Mouse (Mus musculus) hindlimb bud, embryonic 11.5 days (tissue): ENCODE results near the gene Dph3.
"Not testable (repeated sequence)": the region's sequence is repeated elsewhere in the genome, so short reads cannot be mapped to it uniquely, and the experiment has no call there.

ENCODE experiments used
- DNase-seq: peaks from one replicate; pipeline ENCODE4 v3.0.0-alpha.2; 2012; ENCODE audit warnings: low read depth, low spot score; ENCODE audit errors: extremely low spot score

Gene Dph3

DNA sequence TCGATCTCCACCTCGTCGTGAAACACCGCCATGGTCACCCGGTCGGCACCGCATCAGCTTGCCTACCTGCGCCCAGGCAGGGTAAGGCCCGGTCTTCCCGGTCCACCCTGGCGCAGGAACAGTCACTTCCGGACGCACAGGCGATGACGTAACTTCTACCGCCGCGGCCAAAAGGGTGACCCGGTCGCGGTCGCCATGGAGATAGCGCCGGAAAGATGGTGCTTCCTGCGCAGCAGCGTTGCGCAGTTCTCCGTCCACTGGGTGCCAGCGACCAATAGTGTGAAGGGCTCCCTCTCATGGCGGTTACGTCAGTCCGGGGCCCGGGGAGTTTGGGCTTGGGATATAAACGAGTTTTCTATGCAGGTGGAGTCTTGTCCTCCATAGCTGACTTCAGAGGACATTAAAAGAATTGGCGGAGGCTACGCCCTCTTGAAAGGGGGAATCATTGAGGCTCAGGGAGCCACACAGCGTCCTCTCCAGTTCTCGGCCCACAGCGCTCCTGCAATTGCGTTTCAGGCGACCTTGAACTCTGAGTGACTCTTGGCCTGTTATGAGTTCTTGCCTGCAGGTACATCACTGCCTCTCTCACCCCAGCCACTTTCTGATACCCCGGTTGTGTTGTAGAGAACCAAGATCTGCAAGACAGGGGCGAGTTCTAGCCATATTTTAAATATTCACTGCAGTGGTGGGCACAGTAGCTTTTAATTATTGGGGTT is at the start of gene Dph3:
TSS of gene Dph3 (minus strand) at position 244 of the 716 bp plus-strand sequence.
- DNase-seq, result peak; percentile 93

DNA sequence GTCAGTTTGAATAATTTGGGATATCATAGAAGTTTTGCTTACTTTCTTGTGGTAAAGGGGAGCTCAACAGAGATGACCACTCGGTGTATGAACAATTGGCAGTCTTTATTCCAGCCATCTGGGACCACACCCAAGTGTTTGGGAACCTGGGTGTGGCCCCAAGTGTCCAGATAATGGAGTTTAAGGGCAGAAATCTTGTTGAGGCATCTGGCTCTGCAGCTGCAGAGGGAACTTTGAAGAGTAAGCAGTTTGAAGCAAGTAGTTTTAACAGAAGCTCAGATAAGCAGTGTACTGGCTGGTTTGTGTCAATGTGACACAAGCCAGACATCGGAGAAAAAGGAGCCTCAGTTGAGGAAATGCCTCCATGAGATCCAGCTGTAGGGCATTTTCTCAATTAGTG is 48.8 kb upstream of the Dph3 start:
- DNase-seq, result no peak

DNA sequence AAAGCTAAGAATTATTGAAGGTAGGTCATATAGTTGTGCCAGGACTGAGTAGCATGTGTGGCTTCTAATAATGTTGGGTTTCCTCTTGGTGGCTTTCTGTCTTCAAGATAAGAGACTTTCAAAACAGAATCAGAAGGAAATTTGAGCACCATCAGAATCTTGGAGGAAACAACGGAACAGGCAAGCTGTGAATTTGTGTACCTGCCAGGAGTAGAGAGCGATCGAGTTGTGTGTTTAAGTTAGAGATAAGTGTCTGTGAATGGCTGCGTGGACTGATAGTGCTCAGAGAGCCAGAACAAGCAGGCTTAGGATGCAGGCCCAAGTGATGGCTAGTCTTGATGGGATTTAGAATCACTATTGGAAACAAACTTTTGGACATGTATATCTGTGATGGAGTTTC is 46.3 kb upstream of the Dph3 start:
- DNase-seq, result no peak

DNA sequence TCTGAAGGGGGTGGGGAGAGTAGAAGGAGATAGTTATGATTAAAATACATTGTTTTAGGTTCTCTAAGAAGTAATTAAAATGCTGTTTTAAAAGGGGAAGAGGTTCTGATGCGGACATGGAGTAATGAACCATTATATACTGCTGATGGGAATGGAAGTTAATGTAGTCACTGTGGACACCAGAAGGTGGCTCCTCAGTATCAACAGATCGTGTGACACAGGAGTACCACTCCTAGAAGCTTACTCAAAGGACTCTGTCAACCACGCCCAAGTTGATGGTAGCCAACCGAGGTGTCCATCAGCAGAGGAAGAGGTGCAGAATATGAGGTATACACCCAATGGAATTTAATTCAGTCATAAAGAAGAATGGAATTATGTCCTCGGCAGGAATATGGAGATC is 42.9 kb upstream of the Dph3 start:
- DNase-seq, result no peak

DNA sequence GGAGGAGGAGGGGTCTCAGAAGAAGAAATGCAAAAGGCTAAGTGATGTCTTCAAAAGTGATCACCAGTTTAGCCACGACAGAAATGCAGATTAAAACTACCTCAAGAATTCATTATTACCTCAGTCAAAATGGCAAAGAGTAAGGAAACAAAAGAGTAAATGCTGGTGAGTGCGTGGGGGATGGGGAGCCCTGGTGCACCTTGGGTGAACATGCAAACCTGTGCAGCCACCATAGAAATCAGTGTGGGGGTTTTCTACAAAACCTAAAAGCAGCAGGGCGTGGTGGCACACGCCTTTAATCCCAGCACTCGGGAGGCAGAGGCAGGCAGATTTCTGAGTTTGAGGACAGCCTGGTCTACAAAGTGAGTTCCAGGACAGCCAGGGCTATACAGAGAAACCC is 39.7 kb upstream of the Dph3 start:
- not testable (repeated sequence) for DNase-seq

DNA sequence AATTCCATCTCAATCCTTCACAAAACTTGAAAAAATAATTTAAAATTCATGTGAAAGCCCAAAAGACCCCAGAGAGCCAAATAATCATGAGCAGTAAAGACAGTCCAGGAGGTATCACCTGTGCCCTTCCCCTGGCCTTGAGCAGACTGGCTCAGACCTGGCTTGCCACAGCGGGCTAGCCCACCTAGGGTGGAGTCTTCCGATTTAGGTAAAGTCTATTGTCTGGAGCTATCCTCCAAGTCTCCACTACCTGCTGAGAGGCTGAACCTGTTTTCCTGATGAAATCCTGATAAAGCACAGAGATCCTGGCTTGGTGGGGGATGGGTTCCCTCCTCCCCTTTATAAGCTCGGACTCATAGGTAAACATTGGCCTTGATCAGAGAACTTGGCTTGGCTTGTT is 38.7 kb upstream of the Dph3 start:
- DNase-seq, result no peak

DNA sequence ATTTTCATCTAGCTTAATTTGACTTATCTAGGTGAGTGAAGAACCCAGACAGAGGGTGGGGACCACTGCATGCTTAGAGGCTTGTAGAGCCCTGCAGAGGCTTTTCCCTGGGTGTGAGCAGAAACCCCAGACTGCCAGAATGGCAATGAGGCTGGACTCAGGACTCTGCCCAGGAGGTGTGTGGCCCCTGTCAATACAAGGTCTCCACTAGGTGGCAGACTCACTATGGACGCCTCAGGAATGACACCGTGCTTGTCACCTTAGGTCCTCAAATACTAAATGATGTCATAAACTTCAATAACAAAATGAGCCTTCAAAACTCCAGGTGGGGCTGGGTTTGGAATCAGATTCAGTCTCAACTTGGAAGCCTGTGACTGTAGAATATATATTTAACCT is 36.4 kb upstream of the Dph3 start:
- DNase-seq, result no peak

DNA sequence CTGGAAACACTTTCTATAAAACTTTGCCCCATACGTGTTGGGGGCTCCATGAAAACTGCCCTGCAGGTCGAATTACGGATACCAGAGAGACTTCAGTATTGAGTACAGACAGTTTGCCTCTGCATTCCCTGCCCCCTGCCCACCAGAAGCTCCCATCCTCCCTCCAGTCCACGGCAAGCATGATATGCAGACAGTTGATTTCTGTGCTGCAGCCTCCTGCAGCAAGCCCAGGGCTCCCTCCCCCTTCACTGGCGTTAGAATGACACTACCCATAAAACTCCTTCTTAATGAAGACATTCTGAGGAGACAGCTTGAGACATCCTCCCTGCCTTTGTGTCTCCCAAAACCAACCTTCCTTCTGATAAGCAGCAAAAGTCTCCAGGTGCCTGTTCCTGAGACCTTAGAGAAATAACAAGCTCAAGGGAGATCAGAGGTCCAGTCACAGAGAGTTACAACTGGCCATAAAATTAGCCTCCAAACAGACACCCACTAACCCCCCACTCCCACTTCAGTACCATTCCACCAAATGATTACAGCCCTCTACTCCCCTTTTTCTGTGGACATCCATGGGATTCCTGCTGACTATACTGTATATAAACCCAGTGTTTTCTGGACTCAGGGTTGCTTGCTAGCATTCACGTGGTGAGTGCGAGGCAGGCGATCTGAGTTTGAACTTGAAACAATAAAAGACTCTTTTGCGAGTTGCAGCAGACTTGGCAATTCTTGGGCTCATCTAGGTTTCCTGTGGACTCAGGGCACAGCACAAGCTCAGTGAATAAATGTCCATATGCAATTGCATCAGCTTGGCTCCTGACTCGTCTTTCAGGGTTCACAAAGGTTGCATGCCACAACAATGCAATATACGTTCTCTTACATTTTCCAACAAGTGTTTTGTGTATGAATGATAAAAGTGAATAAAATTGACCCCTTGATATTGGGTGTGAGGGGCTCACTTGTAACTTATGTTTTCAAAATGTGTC is 35.7 kb upstream of the Dph3 start:
- no peak for DNase-seq

DNA sequence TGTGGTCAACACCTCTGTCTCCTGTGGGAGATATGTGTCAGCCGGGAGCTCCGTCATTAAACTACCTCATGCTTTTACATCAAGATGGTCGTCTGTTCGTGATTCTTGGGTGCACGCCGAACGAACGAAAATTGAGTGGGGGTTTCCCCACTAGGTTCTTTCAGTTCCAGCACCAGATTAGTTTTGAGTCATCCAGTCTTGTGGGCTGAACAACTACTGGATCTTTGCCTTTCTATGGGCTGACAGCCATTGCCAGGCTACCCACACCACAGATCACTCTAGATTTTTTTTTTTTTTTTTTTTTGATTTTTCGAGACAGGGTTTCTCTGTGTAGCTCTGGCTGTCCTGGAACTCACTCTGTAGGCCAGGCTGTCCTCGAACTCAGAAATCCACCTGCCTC is 26.6 kb upstream of the Dph3 start:
- not testable (repeated sequence) for DNase-seq

DNA sequence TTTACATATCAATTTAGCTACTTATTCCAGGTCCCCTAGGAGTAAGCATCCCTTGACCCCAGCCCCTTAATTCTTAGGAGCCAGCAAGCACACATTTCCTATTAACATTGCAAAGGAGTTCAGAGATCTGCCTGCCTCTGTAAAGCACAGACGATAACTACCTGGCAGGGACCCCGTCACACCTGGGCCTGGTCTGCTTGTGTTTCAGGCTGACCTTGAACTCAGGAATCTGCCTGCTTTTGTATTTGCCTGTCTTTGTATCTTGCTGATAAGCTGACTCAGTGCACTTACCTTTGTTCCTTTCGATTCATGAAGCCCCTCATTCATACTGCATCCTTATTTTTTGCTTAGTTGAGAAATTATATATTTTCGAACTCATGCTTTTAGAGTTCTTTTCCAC is 21.4 kb upstream of the Dph3 start:
- DNase-seq, result no peak

DNA sequence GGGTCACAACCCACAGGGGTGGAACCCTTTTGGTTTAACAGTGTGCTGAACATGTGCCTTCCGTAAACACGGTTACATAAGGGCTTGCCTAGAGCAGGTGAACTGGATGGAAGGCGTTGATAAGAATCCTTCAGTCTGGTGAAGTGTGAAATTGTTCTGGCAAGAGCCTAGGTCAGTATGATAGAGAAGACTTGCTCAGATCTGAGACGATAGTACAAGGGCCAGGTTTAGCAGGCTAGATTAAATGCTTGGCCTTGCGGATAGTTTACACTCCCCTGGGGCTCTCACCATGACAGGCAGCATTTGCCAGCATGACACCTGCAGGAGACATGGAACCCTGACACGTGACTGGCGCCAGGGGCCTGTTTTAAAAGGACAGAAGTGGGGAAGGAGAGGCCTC is 20.1 kb upstream of the Dph3 start:
- DNase-seq, result no peak

DNA sequence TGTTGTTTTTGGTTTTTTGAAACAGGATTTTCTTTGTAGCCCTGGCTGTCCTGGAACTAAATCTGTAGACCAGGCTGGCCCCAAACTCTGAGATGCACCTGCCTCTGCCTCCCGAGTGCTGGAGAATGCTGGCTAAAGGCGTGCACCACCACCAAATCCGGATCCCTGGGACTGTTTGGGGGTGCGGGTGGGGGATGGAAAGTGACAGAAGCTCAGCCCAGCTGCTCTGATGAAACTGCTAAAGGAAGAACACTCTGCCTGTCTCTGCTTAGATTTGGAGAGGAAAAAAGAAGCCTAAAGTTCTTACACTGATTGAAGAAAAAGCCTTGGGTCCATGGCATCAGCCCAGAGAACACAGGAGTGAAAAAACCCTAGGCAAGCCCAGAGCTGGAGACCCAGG is 18.0 kb upstream of the Dph3 start:
- DNase-seq, result no peak

DNA sequence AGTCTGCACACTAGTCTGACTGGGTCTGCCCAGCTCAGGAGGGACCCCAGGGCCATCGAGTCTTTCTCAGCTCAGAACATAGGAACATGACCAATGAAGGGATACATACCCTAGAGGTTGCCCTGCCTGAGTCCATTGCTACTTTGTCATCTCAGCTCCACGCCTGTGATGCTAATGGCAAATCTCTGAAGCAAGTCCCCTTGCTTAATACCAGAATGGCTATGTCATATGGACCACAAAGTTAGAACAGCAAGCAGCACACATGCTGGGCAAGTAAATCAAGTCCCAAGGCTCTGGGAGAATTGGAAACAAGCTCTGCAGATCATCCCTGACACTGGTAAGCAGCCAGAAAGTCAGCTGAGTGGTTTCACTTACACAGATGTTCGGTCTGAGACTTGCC is 13.4 kb upstream of the Dph3 start:
- DNase-seq, result no peak

DNA sequence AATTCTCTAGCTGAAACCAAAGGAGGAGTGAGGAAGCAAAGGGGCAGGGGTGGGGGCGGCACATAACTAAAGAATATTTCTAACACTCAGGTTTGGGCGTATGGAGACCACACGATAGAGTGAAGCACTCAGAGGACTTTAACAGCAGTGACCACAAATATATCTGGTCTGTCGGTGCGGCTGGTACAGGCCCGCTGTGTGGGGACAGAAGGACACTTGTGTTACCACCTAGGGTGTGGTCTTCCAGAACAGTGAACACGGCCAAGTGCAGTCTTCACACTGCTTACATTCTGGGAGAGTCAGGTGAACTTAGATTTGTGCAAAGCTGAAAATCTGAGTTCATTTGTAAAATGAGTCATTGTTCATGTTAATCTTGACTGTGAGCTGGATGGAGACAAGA is 12.2 kb upstream of the Dph3 start:
- no peak for DNase-seq

DNA sequence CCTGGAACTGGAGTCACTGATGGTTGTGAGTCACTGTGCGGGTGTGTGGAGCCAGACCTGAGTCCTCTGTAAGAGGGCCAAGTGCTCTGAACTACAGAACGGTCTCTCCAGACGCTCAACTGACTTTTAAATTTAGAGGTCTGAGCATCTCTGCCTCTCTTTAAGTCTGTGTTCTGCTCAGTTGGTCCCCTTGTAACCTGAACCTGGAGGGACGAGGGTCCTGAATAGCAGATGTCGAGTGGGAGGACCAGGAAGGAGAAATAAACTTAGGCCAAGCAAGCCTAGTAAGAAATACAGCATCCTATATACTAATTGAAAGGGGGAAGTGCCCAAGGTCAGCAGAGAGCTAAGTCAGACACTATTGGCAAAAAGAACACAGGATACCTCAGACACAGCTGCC is 11.2 kb upstream of the Dph3 start:
- DNase-seq, result no peak

DNA sequence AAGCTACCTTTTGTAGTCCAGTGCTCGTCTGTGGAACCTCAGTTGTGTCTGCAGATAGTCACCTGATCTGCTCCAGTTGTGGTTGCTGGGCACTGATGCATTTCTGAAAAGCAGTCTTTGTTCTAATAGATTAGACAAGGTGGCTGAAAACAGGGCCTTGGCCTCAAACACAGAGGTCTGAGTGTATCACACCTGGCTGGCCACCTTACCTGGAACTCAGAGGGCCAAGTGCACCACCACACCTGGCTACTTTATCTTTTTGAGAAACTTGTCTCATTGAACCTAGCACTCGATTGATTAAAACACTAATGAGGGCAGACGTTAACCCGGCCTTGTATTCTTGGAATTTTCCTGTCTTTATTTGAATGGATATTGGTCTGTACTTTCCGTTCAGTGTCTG is 10.1 kb upstream of the Dph3 start:
- no peak for DNase-seq

DNA sequence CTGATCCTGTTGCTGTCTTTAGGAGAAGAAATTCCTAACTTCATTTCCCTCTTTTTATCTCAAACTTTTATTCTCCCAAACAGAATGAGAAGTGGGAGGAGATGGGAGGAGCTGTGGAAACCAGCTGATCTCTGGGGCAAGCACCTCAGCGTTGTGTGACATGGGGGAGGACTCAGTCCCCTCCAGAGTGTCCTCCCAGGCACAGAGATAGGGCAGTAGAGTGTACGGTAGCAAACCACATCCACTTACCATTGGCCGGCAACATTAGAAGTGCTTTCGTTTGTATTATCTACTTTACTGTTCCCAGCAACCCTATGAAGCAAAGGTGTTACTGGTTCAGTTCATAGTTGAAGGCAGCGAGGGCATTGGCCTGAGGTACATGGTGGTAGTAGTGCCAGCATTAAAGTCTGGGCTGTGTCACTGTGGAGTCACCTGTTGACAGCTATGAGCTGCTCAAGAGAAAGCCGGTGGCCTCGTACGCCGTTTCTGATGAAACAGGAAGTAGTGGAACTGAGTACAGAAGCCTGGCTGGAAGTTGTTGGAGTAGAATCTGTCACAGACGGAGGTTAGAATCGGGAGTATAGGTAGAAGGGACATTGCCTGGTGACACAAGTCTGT is 8.1 kb upstream of the Dph3 start:
- no peak for DNase-seq

DNA sequence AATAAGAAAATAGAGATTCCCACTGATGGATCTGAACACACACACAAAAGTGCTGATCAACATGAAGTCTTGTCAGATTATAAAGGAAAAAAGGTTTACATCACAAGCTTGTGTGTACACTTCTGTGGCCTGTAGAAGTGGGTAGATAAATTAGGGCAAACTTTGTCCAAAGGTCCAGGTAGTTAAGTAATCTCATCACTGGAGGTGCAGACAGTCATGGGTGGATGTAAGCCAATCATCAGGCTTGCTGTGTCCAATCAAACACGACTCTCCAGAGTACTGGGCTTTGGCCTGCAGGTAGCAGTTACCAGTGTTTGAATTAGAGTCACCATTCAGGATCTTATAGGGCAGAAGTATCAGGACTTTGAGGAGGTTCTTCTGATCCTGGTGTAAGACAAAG is 7.5 kb upstream of the Dph3 start:
- DNase-seq, result no peak

DNA sequence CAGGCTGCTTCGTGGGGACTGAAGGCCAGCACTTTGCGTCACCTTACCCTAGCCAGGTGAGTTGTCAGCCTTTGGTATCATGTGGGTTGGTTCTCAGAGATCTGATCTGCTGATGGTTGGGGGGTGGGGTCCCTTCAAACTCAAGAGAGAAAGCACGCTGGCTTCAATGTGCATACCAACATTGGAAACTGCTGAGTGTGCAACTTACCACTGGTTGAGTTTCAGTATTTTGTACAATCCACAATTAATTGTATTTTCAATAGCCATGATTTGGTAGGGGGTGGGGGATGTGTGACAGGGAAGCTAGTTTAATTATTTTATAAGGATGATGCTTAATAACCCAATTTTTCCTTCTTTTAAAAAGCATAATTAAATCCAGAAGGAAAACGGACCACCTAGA is 6.2 kb upstream of the Dph3 start:
- no peak for DNase-seq

DNA sequence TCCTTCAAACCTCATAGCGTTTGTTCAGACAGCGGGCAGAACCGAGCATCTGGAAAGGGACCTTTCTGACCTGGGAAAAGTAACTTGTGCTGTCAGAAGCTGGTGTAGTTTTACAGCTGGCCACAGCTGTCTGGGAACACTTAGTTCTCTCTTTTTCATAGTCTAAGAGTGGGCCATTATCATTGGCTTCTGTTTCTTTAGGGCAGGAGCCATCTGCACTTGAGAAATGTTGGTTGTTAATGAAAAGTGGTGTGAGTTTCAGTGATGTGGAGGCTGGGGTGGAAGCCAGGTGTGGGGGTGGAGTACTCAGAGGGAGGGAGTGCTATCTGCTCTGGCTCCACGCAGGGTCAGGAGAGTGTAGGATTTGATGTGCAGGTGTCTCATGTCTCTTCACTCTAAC is 5.6 kb upstream of the Dph3 start:
- no peak for DNase-seq

DNA sequence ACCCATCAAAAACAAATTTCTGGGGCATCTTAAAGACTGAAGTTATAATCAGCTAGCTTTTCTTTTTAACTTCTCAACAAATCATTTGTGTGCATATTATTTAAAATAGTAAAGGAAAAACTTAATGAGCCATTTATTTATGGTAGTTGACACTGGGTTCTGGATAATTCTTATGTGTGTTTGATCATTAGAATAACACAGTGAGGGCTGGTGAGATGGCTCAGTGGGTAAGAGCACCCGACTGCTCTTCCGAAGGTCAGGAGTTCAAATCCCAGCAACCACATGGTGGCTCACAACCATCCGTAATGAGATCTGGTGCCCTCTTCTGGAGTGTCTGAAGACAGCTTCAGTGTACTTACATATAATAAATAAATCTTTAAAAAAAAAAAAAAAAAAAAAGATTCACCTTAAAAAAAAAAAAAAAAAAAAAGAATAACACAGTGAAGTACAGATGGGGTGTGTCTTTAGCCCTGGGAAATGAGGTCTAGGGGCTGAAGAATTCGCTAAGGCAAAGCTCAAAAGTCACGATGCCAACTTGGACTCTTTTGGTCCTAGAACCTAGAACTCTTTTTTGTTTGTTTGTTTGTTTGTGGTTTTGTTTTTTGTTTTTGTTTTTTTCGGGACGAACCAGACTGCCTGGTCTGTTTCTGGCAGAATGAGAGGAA is 2.2 kb upstream of the Dph3 start:
- not testable (repeated sequence) for DNase-seq
